ENCODE assay signal across 8 mouse cellular contexts in genomic region chr8:11633414-11633813, GRCm38 (mm10). TPM values are rescaled to one million over a fixed set of nuclear protein-coding genes. Genes with fewer than 3 reads are reported as not detected.
DNase-seq lines count a peak whose midpoint lies in the region; ATAC-seq and TF ChIP-seq lines count a peak whose summit lies in the region.

No protein-coding gene starts in this region.

- H3K4me1 ChIP-seq in lung, embryonic 15.5 days, result peaks cover 39% of the 10 kb centered on the region
- H3K4me1 ChIP-seq in embryonic facial prominence, embryonic 15.5 days, result peaks cover 41% of the 10 kb centered on the region
- peaks cover 25% of the 10 kb centered on the region for H3K4me1 ChIP-seq in hindbrain, embryonic 16.5 days (ENCODE audit: control insufficient read depth, insufficient read depth, low read depth, low read length)
- peaks cover 13 to 17% of the 10 kb centered on the region in 2 experiments for H3K4me1 ChIP-seq in liver, embryonic 14.5 days (replicated peaks; ENCODE audit: control insufficient read depth in 2 of 2, insufficient read depth in 2 of 2, low read length in 1 of 2)

- intact Hi-C loops in left cerebral cortex, postnatal 25 days (cut with DNase I), result no loop called here

- 49% methylated on average over 7 of the region's 7 CpGs for WGBS in lung, embryonic 15.5 days
- WGBS in embryonic facial prominence, embryonic 15.5 days, result 50% methylated on average over 7 of the region's 7 CpGs
- 55% methylated on average over 7 of the region's 7 CpGs for WGBS in hindbrain, embryonic 16.5 days
- WGBS in liver, embryonic 14.5 days (ENCODE audit: insufficient replicate concordance), result 64% methylated on average over 7 of the region's 7 CpGs

- no peak for ATAC-seq in lung, embryonic 15.5 days (ENCODE audit: borderline replicate concordance, extremely low read depth, low FRiP score, low TSS enrichment)
- ATAC-seq in embryonic facial prominence, embryonic 15.5 days (ENCODE audit: insufficient number of reproducible peaks, low FRiP score, low TSS enrichment, low read depth), result no peak
- ATAC-seq in hindbrain, embryonic 16.5 days, result no peak
- no peak for ATAC-seq in liver, embryonic 14.5 days (ENCODE audit: insufficient read depth)

- no peak for DNase-seq in lung, postnatal 36 days
- DNase-seq in liver, embryonic 14.5 days (ENCODE audit: low read depth in 3 of 3, low spot score in 3 of 3), result no peak
- no peak for DNase-seq in layer of hippocampus, adult 9-11 months
- no peak for DNase-seq in spleen, adult 12 weeks (ENCODE audit: low spot score)
- no peak for DNase-seq in left cerebral cortex, postnatal 25 days (ENCODE audit: low spot score in 2 of 2)

- TF ChIP-seq CTCF in liver, embryonic 14.5 days (IDR thresholded peaks at IDR 0.05; ENCODE audit: low read depth), result no peak

- H3K4me3 ChIP-seq in lung, embryonic 15.5 days, result peak overlapping the region; percentile 90
- H3K4me3 ChIP-seq in embryonic facial prominence, embryonic 15.5 days (replicated peaks), result peak overlapping the region; percentile 99
- peak overlapping the region; percentile 97 for H3K4me3 ChIP-seq in hindbrain, embryonic 16.5 days (ENCODE audit: low read length)
- H3K4me3 ChIP-seq in liver, embryonic 14.5 days (ENCODE audit: insufficient read depth in 1 of 2, low read depth in 2 of 2, low read length in 2 of 2), result peak overlapping the region; percentile 73 to 76

- peak overlapping the region; percentile 92 for H3K4me2 ChIP-seq in lung, embryonic 15.5 days
- peak overlapping the region; percentile 87 for H3K4me2 ChIP-seq in embryonic facial prominence, embryonic 15.5 days (replicated peaks)
- H3K4me2 ChIP-seq in hindbrain, embryonic 16.5 days (ENCODE audit: low read length), result peak overlapping the region; percentile 64
- H3K4me2 ChIP-seq in liver, embryonic 14.5 days (ENCODE audit: low read depth), result peak overlapping the region; percentile 79

- H3K27me3 ChIP-seq in lung, embryonic 15.5 days, result no peaks in the 10 kb centered on the region
- no peaks in the 10 kb centered on the region for H3K27me3 ChIP-seq in embryonic facial prominence, embryonic 15.5 days
- H3K27me3 ChIP-seq in hindbrain, embryonic 16.5 days (replicated peaks; ENCODE audit: control insufficient read depth, insufficient read depth, low read length), result no peaks in the 10 kb centered on the region
- H3K27me3 ChIP-seq in liver, embryonic 14.5 days (ENCODE audit: control insufficient read depth, insufficient read depth, low read length), result no peaks in the 10 kb centered on the region

- no peaks in the 10 kb centered on the region for H3K9me3 ChIP-seq in lung, embryonic 15.5 days
- H3K9me3 ChIP-seq in embryonic facial prominence, embryonic 15.5 days (replicated peaks), result no peaks in the 10 kb centered on the region
- no peaks in the 10 kb centered on the region for H3K9me3 ChIP-seq in hindbrain, embryonic 16.5 days (ENCODE audit: control insufficient read depth, low read length)
- H3K9me3 ChIP-seq in liver, embryonic 14.5 days (ENCODE audit: control insufficient read depth, low read length), result no peaks in the 10 kb centered on the region

- H3K27ac ChIP-seq in lung, embryonic 15.5 days, result no peak overlapping the region
- 0 out of 2 replicates have a peak overlapping the region, but pooled peaks have one; percentile 19 for H3K27ac ChIP-seq in embryonic facial prominence, embryonic 15.5 days (replicated peaks)
- H3K27ac ChIP-seq in hindbrain, embryonic 16.5 days (ENCODE audit: low read depth, low read length), result no peak overlapping the region
- H3K27ac ChIP-seq in liver, embryonic 14.5 days, result no peak overlapping the region

- no peak for TF ChIP-seq EP300 in liver, embryonic 14.5 days (IDR thresholded peaks at IDR 0.05; ENCODE audit: low read depth)

- peak overlapping the region; percentile 89; the same call in 1 of the 2 replicates for H3K9ac ChIP-seq in lung, embryonic 15.5 days
- H3K9ac ChIP-seq in embryonic facial prominence, embryonic 15.5 days, result no peak overlapping the region
- no peak overlapping the region for H3K9ac ChIP-seq in hindbrain, embryonic 16.5 days (ENCODE audit: low read depth, low read length)
- H3K9ac ChIP-seq in liver, embryonic 14.5 days (replicated peaks), result peak overlapping the region; percentile 77; the same call in 1 of the 2 replicates

- H3K36me3 ChIP-seq in lung, embryonic 15.5 days, result peaks cover 23% of the 10 kb centered on the region; the same call in 1 of the 2 replicates
- H3K36me3 ChIP-seq in embryonic facial prominence, embryonic 15.5 days, result peaks cover 23% of the 10 kb centered on the region
- peaks cover 10% of the 10 kb centered on the region for H3K36me3 ChIP-seq in hindbrain, embryonic 16.5 days (ENCODE audit: control insufficient read depth, insufficient read depth, low read length)
- H3K36me3 ChIP-seq in liver, embryonic 14.5 days (replicated peaks; ENCODE audit: control insufficient read depth, insufficient read depth, low read depth), result peaks cover 35% of the 10 kb centered on the region

RNA-seq across cellular contexts. Expression of gene Ankrd10, which starts 2.1 kb away (rescaled TPM):
- polyA plus RNA-seq in lung, embryonic 15.5 days (2015; fragmentation: Nextera tagmentation; extraction: Ambion mirVana), result 71.4 and 82.5 TPM in 2 replicates
- polyA plus RNA-seq in embryonic facial prominence, embryonic 15.5 days (2015; fragmentation: Nextera tagmentation; extraction: Ambion mirVana), result 80.2 and 82.4 TPM in 2 replicates
- 71.4 and 80.5 TPM in 2 replicates for polyA plus RNA-seq in hindbrain, embryonic 16.5 days (2015; fragmentation: Nextera tagmentation; extraction: Ambion mirVana)
- 24.8 and 25.3 TPM in 2 replicates for polyA plus RNA-seq in liver, embryonic 14.5 days (2012; rRNA removed)
- polyA plus RNA-seq in liver, embryonic 14.5 days (2014; fragmentation: Nextera tagmentation; extraction: Ambion mirVana), result 17.6 and 21.8 TPM in 2 replicates
- 10 to 100 TPM; 44.9 to 59.9 TPM for total RNA-seq in left cerebral cortex, postnatal 25 days (2021)

Comparison
In these comparisons a context has a peak if more than half of its experiments do, and no peak if none do; other contexts are left out.
1. H3K9ac ChIP-seq: peak in lung, embryonic 15.5 days (single experiment) and liver, embryonic 14.5 days (single experiment); none in embryonic facial prominence, embryonic 15.5 days (single experiment) and hindbrain, embryonic 16.5 days (single experiment).
2. Peak in every context shown above with its lines, with median percentiles within 50 percentile points of each other: H3K4me2 ChIP-seq and H3K4me3 ChIP-seq.